Mouse (Mus musculus) kidney, embryonic 15.5 days (tissue): Measurements from ENCODE around the gene Ccdc97. TPM values are rescaled to one million over a fixed set of nuclear protein-coding genes. Genes with fewer than 3 reads are reported as not detected.
"Not testable (repeated sequence)": the region's sequence is repeated elsewhere in the genome, so short reads cannot be mapped to it uniquely, and the experiment has no call there.

Experiments
- ATAC-seq: fragments of 200-750 bp; cut with Nextera tagmentation; replicated peaks from 2 replicates; pipeline ENCODE4 v1.8.0; 2017; ENCODE audit warnings: moderate TSS enrichment; ENCODE audit not compliant: low FRiP score
- H3K27ac ChIP-seq: fragments of 300-500 bp; sonication (generic); 2 replicates; pipeline ENCODE4 v1.5.1; 2015; ENCODE audit warnings: mild to moderate bottlenecking, inconsistent platforms
- H3K27me3 ChIP-seq: fragments of 300-500 bp; sonication (generic); 2 replicates; pipeline ENCODE4 v1.6.1; 2015; ENCODE audit warnings: inconsistent platforms
- H3K36me3 ChIP-seq: fragments of 300-500 bp; sonication (generic); 2 replicates; pipeline ENCODE4 v1.6.1; 2015; ENCODE audit warnings: inconsistent platforms
- H3K4me1 ChIP-seq: fragments of 300-500 bp; sonication (generic); 2 replicates; pipeline ENCODE4 v1.6.1; 2015; ENCODE audit warnings: inconsistent platforms
- H3K4me2 ChIP-seq: fragments of 300-500 bp; sonication (generic); 2 replicates; pipeline ENCODE4 v1.6.1; 2015; ENCODE audit warnings: moderate library complexity, mild to moderate bottlenecking, inconsistent platforms
- H3K4me3 ChIP-seq: fragments of 300-500 bp; sonication (generic); replicated peaks from 2 replicates; pipeline ENCODE4 v1.5.1; 2015; ENCODE audit warnings: mild to moderate bottlenecking, inconsistent platforms
- H3K9ac ChIP-seq: fragments of 300-500 bp; sonication (generic); 2 replicates; pipeline ENCODE4 v1.6.1; 2015; ENCODE audit warnings: mild to moderate bottlenecking, inconsistent platforms
- H3K9me3 ChIP-seq: fragments of 300-500 bp; sonication (generic); replicated peaks from 2 replicates; pipeline ENCODE4 v1.6.1; 2016; ENCODE audit warnings: inconsistent platforms
- WGBS: fragments of 180-500 bp; shearing (Covaris S2); methylation state at CpG from one replicate; pipeline ENCODE4 v1.1.7; 2015; ENCODE audit warnings: mixed read lengths; 5-methylcytosine and 5-hydroxymethylcytosine counted together
- polyA plus RNA-seq: library from polyadenylated mRNA; unstranded; fragments of >200 nt; fragmentation: Nextera tagmentation; extraction: Ambion mirVana; gene quantifications from 2 replicates; pipeline ENCODE4 v1.2.1, GENCODE M21; 2015

Gene Ccdc97
- polyA plus RNA-seq, 1 experiment from 2014 or later: 26.2 TPM

- Histone ChIP-seq H3K36me3 (peaks cover 41% of the 10 kb centered on the region), H3K27me3 (no peaks in the 10 kb centered on the region), H3K4me2 (peak overlapping the region; percentile 69), H3K4me3 (peak overlapping the region; percentile 72), H3K9ac (peak overlapping the region; percentile 96), H3K9me3 (no peaks in the 10 kb centered on the region), H3K4me1 (peaks cover 22% of the 10 kb centered on the region), H3K27ac (0 out of 2 replicates have a peak overlapping the region, but pooled peaks have one; percentile 99)
- ATAC-seq: no peak
Measured at GRCm38 (mm10) chr7:25753076-25753475, 34.2 kb upstream of the Ccdc97 start.

GRCm38 (mm10) chr7:25746844-25747243, 28.0 kb upstream of the Ccdc97 start:
- Histone ChIP-seq H3K9ac (no peak overlapping the region), H3K4me1 (peaks cover 3% of the 10 kb centered on the region), H3K4me3 (no peak overlapping the region), H3K36me3 (peaks cover 99% of the 10 kb centered on the region), H3K9me3 (no peaks in the 10 kb centered on the region), H3K4me2 (no peak overlapping the region), H3K27me3 (no peaks in the 10 kb centered on the region), H3K27ac (no peak overlapping the region)
- no peak for ATAC-seq
- 74% methylated on average over 3 of the region's 3 CpGs for WGBS

DNA sequence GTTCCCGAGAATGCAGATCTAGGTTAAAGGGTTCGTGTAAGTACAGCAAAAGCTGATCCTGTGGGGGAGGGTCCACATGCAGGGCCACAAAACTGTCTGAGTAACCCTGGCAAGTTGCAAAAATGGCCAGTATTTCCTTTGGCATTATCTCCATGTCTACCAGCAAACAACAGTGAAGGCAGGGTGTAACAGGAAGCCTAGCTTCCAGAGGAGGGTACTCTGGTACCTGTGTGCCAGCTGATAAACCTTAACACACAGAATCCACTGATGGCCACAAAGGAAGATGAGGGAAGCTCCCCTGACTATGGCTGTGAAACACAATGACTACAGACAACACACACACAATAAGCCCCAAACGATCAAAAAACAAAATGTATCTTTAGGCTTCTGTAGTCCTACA, 19.4 kb upstream of the Ccdc97 start:
- Histone ChIP-seq H3K27ac (no peak overlapping the region), H3K4me3 (no peak overlapping the region), H3K9me3 (no peaks in the 10 kb centered on the region), H3K4me1 (no peaks in the 10 kb centered on the region), H3K4me2 (no peak overlapping the region), H3K36me3 (peaks cover 99% of the 10 kb centered on the region), H3K9ac (no peak overlapping the region), H3K27me3 (no peaks in the 10 kb centered on the region)
- no peak for ATAC-seq
- 90% methylated on average over 3 of the region's 3 CpGs for WGBS

DNA sequence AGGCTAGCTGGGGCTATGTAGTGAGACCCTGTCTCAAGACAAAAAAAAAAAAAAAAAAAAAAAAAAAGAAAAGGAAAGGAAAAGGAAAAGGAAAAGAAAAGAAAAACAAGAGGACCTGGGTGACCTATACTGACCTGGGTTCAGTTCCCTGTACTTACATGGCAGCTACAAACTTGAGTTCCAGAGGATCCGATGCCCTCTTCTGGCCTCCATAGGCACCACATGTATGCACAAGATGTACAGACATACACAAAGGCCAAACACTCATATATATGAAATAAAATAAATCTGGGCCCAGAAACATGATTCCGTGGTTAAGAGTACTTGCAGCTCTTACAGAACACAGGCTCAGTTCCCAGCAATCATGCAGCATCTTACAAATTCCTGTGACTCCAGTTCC, 18.0 kb upstream of the Ccdc97 start:
- H3K4me2 ChIP-seq: no peak overlapping the region
- H3K27me3 ChIP-seq: no peaks in the 10 kb centered on the region
- ATAC-seq: no peak
- no peak overlapping the region for H3K9ac ChIP-seq
- H3K4me1 ChIP-seq: no peaks in the 10 kb centered on the region
- H3K9me3 ChIP-seq: no peaks in the 10 kb centered on the region
- H3K4me3 ChIP-seq: no peak overlapping the region
- 92% methylated on average over 2 of the region's 2 CpGs for WGBS
- H3K36me3 ChIP-seq: peaks cover 99% of the 10 kb centered on the region
- H3K27ac ChIP-seq: no peak overlapping the region

GRCm38 (mm10) chr7:25734991-25735390, 16.1 kb upstream of the Ccdc97 start:
- 77% methylated on average over 4 of the region's 4 CpGs for WGBS
- H3K4me2 ChIP-seq: no peak overlapping the region
- peaks cover 99% of the 10 kb centered on the region for H3K36me3 ChIP-seq
- no peak for ATAC-seq
- H3K27ac ChIP-seq: no peak overlapping the region
- H3K9me3 ChIP-seq: no peaks in the 10 kb centered on the region
- no peaks in the 10 kb centered on the region for H3K27me3 ChIP-seq
- no peaks in the 10 kb centered on the region for H3K4me1 ChIP-seq
- H3K9ac ChIP-seq: no peak overlapping the region
- no peak overlapping the region for H3K4me3 ChIP-seq

- H3K9me3 ChIP-seq: no peaks in the 10 kb centered on the region
- ATAC-seq: no peak
- 92% methylated on average over 8 of the region's 8 CpGs for WGBS
- no peak overlapping the region for H3K27ac ChIP-seq
- H3K4me1 ChIP-seq: no peaks in the 10 kb centered on the region
- no peaks in the 10 kb centered on the region for H3K27me3 ChIP-seq
- H3K4me3 ChIP-seq: no peak overlapping the region
- H3K9ac ChIP-seq: no peak overlapping the region
- H3K4me2 ChIP-seq: no peak overlapping the region
- H3K36me3 ChIP-seq: peaks cover 97% of the 10 kb centered on the region
Measured at GRCm38 (mm10) chr7:25731294-25732055, 12.6 kb upstream of the Ccdc97 start.

DNA sequence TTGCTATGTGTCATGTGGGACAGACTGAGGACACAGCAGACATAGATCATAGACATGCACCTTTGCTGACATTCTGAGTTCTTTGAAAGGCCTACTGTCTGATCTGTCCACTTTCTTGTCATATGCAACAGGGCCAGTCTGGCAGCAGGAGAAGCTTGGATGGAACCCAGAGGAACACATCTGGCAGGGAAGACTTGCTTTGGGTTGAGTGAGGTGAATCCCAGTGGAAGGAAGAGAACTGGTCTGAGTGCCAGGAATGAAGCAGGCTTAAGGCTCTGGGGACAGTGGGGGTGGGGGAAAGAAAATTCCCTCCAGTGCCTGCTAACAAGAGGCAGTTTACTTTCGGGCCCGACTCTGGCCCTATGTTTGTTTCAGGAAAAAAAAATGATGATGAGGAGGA, 11.0 kb upstream of the Ccdc97 start:
- Histone ChIP-seq H3K4me3 (no peak overlapping the region), H3K9ac (no peak overlapping the region), H3K9me3 (no peaks in the 10 kb centered on the region), H3K27me3 (no peaks in the 10 kb centered on the region), H3K36me3 (peaks cover 97% of the 10 kb centered on the region), H3K4me1 (no peaks in the 10 kb centered on the region), H3K27ac (no peak overlapping the region), H3K4me2 (no peak overlapping the region)
- ATAC-seq: no peak
- WGBS: 98% methylated on average over 2 of the region's 2 CpGs

- Histone ChIP-seq H3K4me3 (no peak overlapping the region), H3K4me2 (no peak overlapping the region), H3K9ac (no peak overlapping the region), H3K27ac (no peak overlapping the region), H3K4me1 (no peaks in the 10 kb centered on the region), H3K36me3 (peaks cover 97% of the 10 kb centered on the region), H3K27me3 (no peaks in the 10 kb centered on the region), H3K9me3 (no peaks in the 10 kb centered on the region)
- ATAC-seq: no peak
- WGBS: 50% methylated on average over 2 of the region's 2 CpGs
Measured at GRCm38 (mm10) chr7:25729396-25729795, 10.5 kb upstream of the Ccdc97 start.

GRCm38 (mm10) chr7:25727800-25728199, 8.9 kb upstream of the Ccdc97 start:
- Histone ChIP-seq H3K9me3 (no peaks in the 10 kb centered on the region), H3K9ac (no peak overlapping the region), H3K27me3 (no peaks in the 10 kb centered on the region), H3K27ac (no peak overlapping the region), H3K36me3 (peaks cover 98% of the 10 kb centered on the region), H3K4me3 (no peak overlapping the region), H3K4me1 (no peaks in the 10 kb centered on the region), H3K4me2 (no peak overlapping the region)
- WGBS: 84% methylated on average over 5 of the region's 5 CpGs
- no peak for ATAC-seq

GRCm38 (mm10) chr7:25725886-25726285, 7.0 kb upstream of the Ccdc97 start:
- Histone ChIP-seq H3K4me3 (no peak overlapping the region), H3K9me3 (no peaks in the 10 kb centered on the region)

DNA sequence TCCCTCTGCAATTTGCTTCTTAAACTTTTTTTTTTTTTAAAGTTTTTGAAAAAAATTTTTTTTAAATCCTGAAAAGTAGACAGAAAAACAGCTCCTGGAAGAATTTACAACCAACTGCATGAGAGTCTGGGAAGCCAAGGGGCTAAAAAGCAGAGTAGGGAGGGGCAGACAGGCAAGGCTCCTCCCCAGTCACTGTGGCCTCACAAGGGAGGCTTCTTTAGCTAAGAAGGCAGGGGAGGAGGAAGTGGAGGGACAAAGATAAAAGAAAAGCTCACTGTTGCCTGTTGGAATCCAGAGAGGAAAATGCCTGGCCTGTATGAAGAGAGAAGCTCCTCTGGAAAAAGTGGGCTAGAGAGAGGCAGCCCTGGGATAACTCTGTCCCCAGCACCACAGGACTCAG, 2.9 kb upstream of the Ccdc97 start:
- not testable (repeated sequence) for ATAC-seq, H3K27ac ChIP-seq, H3K9ac ChIP-seq, H3K4me3 ChIP-seq, H3K27me3 ChIP-seq, H3K4me2 ChIP-seq, H3K9me3 ChIP-seq
- peaks cover 67% of the 10 kb centered on the region for H3K36me3 ChIP-seq
- H3K4me1 ChIP-seq: peaks cover 25% of the 10 kb centered on the region

More at GRCm38 (mm10) chr7:25725886-25726285, 7.0 kb upstream of the Ccdc97 start:
- Histone ChIP-seq H3K4me1 (no peaks in the 10 kb centered on the region), H3K27me3 (no peaks in the 10 kb centered on the region), H3K4me2 (no peak overlapping the region), H3K9ac (no peak overlapping the region), H3K36me3 (peaks cover 97% of the 10 kb centered on the region), H3K27ac (no peak overlapping the region)
- ATAC-seq: no peak
- WGBS: 81% methylated on average over 19 of the region's 19 CpGs

DNA sequence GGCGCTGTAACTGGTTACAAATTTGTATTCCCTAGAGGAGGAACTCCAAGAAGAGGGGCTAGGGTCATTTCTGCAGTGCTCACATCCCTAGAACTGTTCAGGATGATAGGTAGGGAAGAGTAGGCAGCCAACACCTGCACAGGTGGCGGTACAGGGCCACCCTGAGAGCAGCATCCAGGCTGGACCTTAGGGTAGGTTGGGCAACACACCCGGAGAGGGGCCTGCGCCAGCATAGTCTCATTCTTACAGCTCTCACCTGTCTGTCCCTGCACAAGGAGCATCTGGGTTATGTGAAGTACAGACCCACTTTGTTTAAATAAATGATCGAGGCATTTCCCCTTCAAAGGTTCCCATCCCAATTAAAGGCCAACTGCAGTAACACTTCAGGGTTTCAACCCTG, 1.9 kb upstream of the Ccdc97 start:
- Histone ChIP-seq H3K27ac (no peak overlapping the region), H3K9ac (no peak overlapping the region), H3K27me3 (no peaks in the 10 kb centered on the region), H3K4me2 (no peak overlapping the region), H3K4me1 (peaks cover 25% of the 10 kb centered on the region), H3K9me3 (no peaks in the 10 kb centered on the region), H3K4me3 (no peak overlapping the region), H3K36me3 (peaks cover 67% of the 10 kb centered on the region)
- 92% methylated on average over 5 of the region's 5 CpGs for WGBS
- ATAC-seq: no peak
